Mouse (Mus musculus): ENCODE results near the gene Pkp4. TPM values are rescaled to one million over a fixed set of nuclear protein-coding genes. Genes with fewer than 3 reads are reported as not detected.

Gene Pkp4
- polyA plus RNA-seq, 1 experiment = 38.7 TPM

DNA sequence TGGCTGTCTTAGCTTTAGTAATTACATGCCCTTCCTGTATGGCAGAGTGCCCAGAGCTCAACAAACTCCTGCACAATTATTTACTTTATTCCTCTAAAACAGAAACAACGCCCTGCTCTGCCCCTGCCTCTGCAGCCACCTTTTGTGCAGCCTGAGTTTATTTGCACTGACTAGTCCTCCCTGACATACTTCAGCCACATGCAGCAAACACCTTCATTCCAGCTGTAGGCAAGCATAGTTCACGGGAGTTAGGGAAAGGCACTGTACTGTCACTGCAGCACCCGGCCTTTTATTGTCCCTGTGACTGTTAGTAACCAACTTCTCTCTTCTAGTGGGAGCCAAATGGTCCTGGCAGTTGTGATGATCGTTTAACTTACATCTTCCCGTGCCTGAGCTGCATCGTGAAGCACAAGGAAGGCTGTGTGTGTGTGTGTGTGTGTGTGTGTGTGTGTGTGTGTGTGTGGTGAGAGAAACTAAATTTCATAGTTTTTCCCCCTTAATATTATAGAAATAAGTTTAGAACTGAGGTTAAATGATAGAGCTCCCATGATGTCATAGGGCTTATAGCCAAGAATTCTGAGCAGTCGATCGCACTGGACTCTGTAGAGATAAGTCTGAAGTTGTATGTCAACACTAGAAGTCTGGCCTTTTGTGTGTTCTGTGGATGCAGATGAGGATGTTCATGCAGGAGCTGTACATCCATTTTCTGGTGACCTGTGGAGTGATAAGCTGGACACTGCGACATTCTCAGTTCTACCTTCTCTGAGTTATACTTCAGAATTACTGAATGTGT, 59.5 kb downstream of the Pkp4 start:
- no peak for DNase-seq (ENCODE audit: low spot score)

DNA sequence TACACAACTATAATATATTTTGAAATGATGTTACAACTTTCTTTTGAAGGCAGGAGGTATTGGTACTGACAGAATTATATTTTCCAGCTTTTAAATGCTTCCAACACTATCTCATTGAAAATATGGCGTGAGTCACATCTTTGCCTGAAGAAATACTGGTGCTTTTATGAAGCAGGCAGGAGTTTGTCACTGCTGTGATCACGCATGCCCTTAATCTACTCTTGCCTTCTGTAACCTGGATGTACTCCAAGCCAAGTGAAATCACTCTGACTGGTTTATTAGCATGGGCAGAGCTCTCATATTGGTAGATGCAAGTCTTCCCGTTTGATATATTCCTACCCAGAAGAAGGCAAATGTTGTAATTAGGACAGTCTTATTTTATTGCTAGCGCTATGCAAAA, 65.7 kb downstream of the Pkp4 start:
- no peak for DNase-seq (ENCODE audit: low spot score)

DNA sequence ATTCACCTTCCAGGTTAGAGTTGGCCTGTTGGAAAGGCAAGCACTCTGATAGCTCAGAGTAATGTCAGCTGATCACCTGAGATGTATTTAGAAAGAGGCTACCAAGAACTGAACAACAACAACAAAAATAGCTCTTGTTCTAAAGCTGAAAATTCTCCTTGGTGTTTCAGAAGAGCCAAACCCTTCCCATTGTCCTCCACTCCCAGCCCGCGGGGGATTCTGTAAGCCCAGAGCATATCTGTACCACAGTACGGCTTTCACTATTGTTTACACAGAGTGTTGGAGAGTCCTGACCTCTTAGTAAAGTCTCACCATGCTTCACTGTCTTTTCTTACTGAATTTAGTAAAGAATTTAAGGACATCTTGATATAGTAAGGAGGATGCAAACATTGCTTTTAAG, 66.4 kb downstream of the Pkp4 start:
- DNase-seq (ENCODE audit: low spot score) = no peak

DNA sequence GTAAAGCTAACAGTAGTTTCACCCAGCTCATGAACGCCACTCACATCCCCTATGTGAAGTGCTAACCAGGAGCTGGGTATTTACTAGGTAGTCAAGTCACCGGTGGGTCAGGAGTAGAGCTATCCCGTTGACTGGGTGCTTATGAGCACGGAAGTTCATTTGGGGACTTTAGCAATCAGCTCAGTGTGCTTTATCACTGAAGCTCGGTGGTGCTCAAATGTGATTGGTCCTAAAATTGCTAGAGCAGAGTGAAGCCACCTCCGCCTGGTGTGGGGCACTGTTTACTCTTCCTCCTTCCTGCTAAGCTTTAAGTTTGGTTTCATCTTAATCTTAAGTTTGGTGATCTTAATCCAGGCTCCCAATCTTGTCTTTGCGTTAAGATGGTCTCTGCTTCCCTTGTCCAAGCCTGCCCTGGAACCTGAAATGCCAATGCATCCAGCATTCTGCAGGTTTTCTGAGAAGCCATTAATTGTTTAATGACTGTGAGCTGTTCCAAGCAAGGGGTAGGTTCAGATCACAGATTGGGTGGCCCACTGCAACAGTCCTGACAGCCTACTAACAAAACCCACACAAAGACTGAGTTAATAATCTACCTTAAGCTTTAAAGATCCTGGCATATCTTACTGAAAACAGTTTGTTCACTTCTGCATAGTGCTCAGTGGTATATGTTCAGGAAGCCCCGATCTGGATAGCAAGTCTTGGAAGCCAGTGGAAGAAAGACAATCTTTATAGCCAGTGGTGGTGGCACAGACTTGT, 67.0 kb downstream of the Pkp4 start:
- DNase-seq (ENCODE audit: low spot score) = no peak

DNA sequence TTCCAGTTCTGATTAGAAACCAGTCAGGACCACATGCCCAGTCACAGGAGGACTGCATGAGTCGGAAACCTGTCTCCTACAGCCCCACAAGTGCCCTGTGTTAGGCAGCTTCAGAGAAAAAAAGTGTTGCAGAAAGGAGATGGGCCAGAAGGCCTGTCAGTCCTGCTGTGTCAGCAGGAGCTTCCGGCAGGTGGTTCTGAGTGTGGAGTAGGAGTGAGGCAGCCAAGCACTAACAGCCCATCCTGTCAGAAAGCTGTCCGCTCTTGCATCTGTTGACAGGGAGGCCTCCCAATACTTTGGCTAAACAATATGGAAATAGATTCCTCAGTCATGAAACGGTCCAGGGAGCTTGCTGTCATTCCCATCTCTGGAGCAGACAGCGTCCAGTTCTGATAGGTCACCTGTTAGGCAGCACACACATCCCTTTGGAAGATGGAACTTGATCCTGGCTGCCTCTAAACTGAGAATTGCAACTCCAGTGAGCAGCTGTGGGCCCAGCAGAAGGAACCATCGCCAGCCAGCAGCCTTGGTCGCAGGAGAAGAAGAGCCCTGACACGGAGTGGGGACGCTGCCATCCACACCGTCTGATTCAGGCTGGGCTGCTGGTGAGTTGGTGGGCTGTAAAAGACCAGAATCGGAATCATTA, 68.7 kb downstream of the Pkp4 start:
- DNase-seq (ENCODE audit: low spot score) = no peak

DNA sequence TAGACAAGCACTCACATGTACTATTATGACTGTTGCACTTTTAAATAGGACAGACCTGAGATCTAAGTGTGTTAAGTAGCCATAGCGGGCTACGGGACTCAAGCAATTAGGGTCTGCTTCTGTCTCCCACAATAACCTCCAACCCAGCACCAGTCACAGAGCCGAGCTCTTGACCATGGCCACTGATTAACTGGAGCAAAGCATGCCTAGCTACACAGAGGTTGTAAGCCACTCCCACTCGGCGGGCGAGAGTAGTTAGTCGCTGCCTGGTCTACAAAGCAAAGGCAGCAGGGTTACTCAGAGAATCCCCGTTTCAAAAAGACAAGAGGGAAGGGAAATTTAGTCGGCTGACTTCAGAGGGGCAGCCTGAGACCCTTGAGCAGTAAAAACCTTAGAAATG, 70.0 kb downstream of the Pkp4 start:
- DNase-seq (ENCODE audit: low spot score) = no peak

DNA sequence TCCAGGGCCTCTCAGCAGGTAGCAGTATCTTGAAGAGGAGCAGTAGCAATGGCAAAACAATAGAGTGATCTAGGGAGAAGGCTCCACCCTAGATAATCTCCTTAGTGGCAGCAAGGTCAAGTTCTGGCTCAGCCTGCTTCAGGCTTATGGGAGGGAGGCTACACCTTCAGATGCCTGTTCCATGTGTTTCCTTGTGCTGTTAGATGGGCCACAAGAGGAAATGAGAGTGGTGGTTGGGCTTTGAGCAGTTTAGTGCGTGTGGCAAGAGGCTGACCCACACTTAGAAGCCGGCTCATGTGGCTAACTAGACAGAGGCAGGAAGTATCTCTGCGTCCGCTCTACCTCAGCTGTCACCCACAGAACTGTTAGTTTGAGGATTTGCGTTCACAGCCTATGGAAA, 70.9 kb downstream of the Pkp4 start:
- DNase-seq (ENCODE audit: low spot score) = no peak

DNA sequence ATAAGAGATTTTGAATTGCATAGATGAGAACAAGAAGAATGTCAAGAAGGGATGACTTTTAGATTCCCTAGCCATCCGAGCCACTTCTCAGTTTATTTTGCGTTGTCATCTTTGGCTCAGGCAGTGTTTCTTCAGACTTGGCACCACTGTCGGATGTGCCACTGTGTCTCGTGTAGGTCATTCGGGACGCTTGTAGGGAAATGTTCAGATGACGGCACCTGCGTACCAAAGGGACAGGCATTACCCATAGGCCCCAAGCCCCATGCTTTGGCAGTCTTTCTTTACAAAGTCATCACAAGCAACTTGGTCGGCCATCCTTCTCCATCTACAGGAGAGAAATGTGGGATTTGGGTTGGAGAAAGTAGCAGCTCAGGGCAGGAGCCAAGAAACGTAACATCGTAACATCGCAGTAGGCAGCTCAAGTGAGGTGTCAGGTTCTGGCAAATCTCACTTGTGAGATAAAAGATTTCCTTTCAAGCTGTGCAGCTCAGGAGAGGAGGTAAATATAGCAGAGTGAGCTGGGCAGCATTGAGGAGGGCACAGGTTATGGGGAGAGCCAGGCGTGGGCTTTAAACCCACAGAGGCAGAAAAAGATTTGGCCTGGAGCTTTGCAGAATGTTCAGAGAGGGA, 72.8 kb downstream of the Pkp4 start:
- no peak for DNase-seq (ENCODE audit: low spot score)

DNA sequence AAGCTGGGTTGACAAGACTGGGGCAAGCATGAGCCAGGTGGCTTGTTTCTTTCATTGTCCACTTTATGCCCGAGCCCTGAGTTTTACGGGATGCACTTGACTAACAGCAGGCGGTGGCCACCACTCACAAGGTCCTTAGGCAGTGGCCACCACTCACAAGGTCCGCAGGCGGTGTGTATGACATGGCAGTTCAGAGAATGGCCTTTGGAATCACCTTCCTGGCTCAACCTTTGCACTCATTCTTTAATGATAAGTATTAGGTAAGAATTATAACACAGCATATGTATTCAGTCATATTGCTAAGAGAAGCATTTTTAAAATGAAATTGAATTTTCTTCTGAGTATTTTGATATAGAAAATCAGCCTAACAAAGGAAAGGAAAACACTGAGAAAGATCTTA, 73.3 kb downstream of the Pkp4 start:
- no peak for DNase-seq (ENCODE audit: low spot score)

DNA sequence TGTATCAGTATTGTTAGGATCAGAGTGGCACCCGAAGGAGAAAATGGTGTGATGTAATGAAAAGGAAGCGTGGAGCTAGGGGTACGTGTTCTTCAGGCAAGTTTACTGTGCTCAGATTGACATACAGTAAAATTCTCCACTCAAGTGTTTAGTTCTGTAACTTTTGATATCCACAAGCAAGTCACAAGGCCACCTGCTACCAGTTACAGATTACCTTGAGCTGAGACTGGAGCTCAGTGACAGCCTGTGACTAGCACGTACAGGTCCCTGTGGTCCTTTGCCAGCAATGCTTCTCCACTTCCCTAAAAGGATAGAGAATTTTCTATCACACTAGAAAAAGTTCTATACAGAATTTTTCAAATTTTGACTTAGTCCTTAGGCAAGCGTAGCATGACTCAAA, 73.9 kb downstream of the Pkp4 start:
- DNase-seq (ENCODE audit: low spot score) = no peak

DNA sequence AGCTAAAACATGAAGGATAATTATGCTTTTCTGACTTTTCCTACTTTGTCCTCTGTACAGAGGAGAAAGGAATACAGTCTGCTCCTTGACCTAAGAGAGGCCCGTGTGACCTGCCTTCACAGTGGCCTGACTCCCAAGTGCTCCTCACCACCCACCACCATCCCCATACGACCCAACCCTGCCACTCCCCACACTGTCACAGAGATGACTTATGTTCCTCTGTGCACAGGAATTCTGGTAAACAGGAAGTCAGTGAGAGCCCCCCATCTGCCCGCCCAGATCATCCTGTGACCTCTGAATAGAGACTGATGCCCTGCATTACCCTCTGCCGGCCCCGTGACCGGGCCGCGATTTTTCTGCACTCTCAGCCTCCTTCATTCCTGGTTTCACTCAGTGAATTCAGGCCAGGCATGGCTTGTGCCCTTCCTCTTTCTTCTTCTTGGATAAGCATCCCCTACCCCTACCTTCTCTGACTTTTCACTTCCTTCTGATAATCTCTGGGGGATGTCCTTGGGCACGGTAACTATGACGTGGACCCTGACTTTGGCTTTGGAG, 79.3 kb downstream of the Pkp4 start:
- DNase-seq (ENCODE audit: low spot score) = no peak

DNA sequence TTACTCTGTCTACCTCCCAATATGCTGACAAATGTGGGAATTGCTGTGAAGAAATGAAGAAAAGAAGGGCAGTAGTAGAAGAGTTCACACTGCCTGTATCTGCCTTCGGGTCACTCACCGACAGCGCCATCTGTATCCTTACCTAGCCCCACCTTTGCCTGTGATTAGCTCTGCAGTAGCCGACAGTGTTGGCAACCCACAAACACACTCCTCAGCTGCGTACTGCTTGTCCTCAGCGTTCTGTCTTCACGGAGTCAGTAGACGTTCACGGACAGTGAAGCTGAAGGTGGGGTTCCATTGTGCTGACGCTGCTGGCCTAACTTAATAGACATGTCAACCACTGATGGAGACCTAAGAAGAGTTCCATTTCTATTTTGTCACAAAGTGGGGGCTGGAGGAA, 81.5 kb downstream of the Pkp4 start:
- DNase-seq (ENCODE audit: low spot score) = no peak

DNA sequence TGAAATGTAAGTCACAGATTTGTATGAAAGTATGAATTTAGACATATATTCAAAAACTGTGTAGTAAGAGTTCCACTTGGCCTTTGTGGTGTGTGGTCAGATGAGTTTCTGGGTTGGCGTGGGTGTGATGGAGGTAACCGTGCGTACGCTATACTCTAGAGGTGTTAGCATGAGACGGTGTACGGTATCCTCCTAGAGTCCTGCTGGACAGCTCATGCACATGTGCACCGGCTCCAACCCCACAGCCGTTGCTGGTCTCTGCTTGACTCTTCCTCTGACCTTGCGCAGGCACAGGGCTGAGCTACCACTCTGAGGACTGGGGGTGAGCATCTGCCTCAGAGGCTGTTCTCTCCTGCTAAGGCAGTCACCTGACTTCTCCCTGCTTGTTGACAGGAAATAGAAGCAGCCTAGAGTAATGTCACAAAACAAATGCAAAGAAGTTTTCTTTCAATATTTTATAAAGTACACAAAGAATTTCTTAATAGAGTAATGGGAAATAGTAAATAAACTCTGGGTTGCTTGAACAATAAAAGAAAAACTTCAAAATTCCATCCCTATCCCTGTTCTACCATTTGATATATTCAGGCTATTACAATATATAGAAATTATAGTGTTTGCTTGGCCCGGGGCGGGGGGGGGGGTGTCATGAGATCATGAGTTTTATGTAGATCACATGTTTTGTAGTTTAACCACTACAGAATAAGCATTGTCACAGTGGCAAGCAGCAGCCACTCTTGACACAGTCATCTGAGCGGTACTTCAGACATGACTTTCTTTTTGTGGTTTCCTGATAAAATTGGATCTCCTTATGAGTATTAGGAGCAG, 83.8 kb downstream of the Pkp4 start:
- no peak for DNase-seq (ENCODE audit: low spot score)

DNA sequence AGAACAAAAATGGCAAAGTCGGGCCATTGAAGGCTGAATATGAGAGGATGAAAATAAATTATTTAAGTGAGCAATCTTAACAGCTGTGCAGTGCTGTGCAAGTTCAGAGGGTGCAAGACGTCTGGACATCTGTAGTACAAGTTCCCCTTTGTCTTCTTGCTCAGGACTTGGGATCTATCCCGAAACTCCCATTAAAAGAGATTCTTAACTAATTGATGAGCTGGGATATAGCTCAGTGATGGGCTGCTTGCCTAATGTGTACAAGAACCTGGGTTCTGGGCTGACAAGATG, 84.4 kb downstream of the Pkp4 start:
- DNase-seq (ENCODE audit: low spot score) = no peak

DNA sequence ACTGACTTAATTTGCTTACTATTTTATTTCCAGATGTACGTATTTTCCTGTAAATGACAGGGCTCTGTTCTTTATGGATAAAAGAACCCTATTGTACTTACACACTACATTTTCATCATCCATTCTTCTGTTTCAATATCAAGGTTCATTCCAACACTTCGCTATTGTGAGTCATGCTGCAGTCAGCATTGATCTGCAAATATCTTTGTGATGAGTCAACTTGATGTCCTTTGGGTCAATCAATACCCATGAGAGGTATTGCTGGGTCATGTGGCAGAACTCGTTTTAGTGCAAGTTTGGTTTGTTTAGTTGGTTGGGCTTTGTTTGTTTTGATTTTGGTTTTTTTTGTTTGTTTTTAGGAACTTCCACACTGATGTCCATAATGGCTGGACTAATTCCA, 88.2 kb downstream of the Pkp4 start:
- no peak for DNase-seq (ENCODE audit: low spot score)

DNA sequence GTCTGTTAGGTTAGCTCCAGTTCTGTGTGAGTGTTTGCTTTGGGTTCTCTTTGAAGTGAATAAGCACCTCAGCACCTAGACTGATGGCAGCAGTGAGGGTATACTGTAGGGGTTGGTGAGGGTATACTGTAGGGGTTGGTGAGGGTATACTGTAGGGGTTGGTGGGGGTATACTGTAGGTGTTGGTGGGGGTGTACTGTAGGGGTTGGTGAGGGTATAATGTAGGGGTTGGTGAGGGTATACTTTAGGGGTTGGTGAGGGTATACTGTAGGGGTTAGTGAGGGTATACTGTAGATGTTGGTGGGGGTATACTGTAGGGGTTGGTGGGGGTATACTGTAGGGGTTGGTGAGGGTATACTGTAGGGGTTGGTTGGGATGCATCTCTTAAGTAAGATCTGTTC, 92.2 kb downstream of the Pkp4 start:
- DNase-seq (ENCODE audit: low spot score) = no peak

DNA sequence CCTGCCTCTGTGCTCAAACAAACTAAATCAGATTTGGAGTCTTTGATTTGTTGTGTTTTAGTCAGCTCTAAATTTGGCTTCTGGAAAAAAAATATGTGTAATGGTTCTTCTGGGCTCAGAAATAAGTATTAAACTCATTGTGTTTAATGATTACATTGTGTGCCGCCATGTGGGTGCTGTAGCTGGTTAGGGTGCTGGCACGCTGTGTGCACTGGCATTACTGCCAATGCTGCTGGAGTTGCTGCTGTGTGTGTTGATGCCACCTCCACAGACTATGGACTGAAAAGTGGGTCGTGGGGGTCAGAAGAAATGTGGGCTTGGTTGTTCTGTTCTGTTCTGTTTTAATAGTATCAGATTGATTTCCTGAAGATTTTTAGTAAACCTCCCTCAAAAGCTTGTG, 92.8 kb downstream of the Pkp4 start:
- no peak for DNase-seq (ENCODE audit: low spot score)

DNA sequence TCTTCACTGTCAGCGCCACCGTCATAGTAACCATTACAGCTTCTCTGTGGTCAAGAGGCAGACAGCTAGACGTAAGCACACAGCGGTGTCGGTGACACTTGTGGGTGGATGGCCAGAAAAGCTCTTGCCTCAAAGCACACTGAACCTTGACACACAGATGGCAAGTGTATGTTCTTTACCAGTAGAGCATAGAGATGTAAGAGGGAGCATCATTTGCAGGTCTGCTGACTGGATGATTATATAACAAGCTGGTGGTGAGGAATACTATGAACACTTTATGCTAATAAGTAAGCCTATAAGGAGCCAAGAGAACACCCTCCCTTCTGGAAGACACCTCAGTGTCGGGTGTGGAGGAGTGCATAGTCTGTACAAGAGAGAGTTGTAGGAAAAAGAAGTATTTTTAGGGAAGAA, 98.2 kb downstream of the Pkp4 start:
- DNase-seq (ENCODE audit: low spot score) = no peak

DNA sequence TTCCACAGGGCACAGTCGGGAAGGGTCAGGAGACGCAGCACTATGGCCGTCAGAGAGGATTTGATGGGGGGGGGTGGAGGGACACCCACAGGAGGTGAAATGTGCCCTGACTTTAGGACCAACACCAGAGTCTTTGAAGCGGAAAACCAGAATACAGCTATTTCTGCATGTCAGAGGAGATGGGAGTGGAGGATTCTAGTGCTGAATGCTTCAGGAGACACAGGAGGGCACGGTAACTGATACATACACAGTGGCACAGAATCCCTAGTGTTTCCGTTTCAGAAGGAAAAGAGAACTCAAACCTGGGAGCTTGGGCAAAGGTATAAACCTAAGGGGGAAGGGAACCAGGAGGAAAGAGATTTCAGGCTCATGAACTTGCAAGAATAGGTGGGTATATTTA, 98.7 kb downstream of the Pkp4 start:
- no peak for DNase-seq (ENCODE audit: low spot score)

DNA sequence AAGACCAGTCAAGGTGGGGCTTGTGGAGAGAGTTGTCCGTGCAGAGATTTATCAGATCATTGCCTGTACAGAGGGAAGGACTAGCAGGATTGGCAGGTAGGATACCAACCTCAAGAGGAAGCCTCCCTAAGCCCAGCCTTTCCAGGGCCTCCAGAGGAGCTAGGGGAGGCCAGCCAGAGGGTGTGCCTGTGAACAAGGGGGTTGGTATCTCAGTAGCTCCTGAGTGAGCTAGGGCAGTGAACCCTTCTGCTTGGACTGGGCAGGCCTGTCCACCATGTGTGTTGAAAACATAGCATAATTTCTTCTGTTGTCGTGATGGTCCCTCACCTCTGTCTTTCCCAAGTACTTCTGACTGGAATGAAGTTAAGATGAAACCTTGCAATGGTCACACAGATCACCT, 100.6 kb downstream of the Pkp4 start:
- DNase-seq (ENCODE audit: low spot score) = no peak

DNA sequence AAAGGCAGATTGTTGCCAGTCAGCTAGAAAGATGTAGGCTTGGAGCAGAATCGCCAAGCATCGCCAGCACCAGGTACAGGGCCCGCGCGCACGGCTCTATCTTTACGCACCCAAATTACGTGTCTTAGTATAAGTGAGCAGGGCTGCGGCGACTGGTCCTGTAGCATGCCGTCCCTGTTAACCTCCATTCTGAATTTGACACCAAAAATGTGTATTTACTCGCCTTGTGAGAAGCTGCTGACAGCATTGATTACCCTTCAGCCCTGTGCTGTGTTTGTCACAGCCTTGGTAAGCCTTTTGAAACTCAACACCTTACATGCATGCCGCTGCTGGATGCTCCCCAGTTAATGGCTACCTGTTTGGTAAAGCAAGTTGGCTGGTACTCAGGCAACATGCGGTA, 105.8 kb downstream of the Pkp4 start:
- DNase-seq (ENCODE audit: low spot score) = no peak

DNA sequence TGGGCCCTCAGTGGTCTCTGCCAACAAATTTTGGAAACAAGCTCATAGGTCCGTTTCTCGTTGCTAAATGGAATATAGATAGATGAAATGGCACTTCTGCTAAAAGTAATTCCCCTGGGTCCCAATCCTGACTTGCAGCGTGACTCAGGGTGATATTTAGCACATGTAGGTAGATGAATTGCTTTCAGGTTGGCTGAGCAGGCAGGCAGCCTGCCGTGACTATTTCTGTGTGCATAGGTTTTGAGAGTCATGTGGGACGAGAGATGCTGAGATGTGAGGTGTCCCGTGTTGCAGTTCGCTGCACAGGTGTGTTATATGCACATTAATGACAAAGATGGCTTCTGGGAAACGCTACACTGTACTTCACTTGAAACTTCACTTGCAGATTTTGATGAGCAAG, 111.2 kb downstream of the Pkp4 start:
- no peak for DNase-seq (ENCODE audit: low spot score)
